Mouse (Mus musculus) midbrain, embryonic 16.5 days (tissue): Measurements from ENCODE around the gene Hist1h3e. TPM values are rescaled to one million over a fixed set of nuclear protein-coding genes. Genes with fewer than 3 reads are reported as not detected.
"Not testable (repeated sequence)": the region's sequence is repeated elsewhere in the genome, so short reads cannot be mapped to it uniquely, and the experiment has no call there.

Source experiments
- ATAC-seq: fragments of 200-750 bp; cut with Nextera tagmentation; 2 replicates; pipeline ENCODE4 v1.8.0; 2017; ENCODE audit warnings: moderate TSS enrichment
- H3K27ac ChIP-seq: fragments of 300-500 bp; sonication (generic); 2 replicates; pipeline ENCODE4 v1.5.1; 2014; ENCODE audit warnings: mild to moderate bottlenecking, low read length, mixed read lengths
- H3K27me3 ChIP-seq: fragments of 300-500 bp; sonication (generic); 2 replicates; pipeline ENCODE4 v1.6.1; 2014; ENCODE audit warnings: low read depth, low read length, mixed read lengths; ENCODE audit not compliant: control insufficient read depth, insufficient read depth
- H3K36me3 ChIP-seq: fragments of 300-500 bp; sonication (generic); 2 replicates; pipeline ENCODE4 v1.6.1; 2014; ENCODE audit warnings: mild to moderate bottlenecking, low read length, moderate library complexity, mixed read lengths; ENCODE audit not compliant: control insufficient read depth, insufficient read depth
- H3K4me1 ChIP-seq: fragments of 300-500 bp; sonication (generic); 2 replicates; pipeline ENCODE4 v1.6.1; 2014; ENCODE audit warnings: mild to moderate bottlenecking, low read length, mixed read lengths; ENCODE audit not compliant: control insufficient read depth, insufficient read depth
- H3K4me2 ChIP-seq: fragments of 300-500 bp; sonication (generic); 2 replicates; pipeline ENCODE4 v1.6.1; 2014; ENCODE audit warnings: mild to moderate bottlenecking, low read length, mixed read lengths
- H3K4me3 ChIP-seq: fragments of 300-500 bp; sonication (generic); 2 replicates; pipeline ENCODE4 v1.5.1; 2014; ENCODE audit warnings: low read depth, mild to moderate bottlenecking, low read length, moderate library complexity, mixed read lengths
- H3K9ac ChIP-seq: fragments of 300-500 bp; sonication (generic); 2 replicates; pipeline ENCODE4 v1.6.1; 2014; ENCODE audit warnings: low read depth, low read length, mixed read lengths
- H3K9me3 ChIP-seq: fragments of 300-500 bp; sonication (generic); replicated peaks from 2 replicates; pipeline ENCODE4 v1.6.1; 2014; ENCODE audit warnings: mild to moderate bottlenecking, low read length, mixed read lengths; ENCODE audit not compliant: control insufficient read depth, poor library complexity, severe bottlenecking
- WGBS: fragments of 180-500 bp; shearing (Covaris S2); extraction: QIAGEN DNeasy Blood & Tissue Kit; methylation state at CpG from one replicate; pipeline ENCODE4 v1.1.7; 2014; 5-methylcytosine and 5-hydroxymethylcytosine counted together
- polyA plus RNA-seq: library from polyadenylated mRNA; unstranded; fragments of >200 nt; fragmentation: Nextera tagmentation; extraction: Ambion mirVana; gene quantifications from 2 replicates; pipeline ENCODE4 v1.2.1, GENCODE M21; 2015

Gene Hist1h3e
- polyA plus RNA-seq, 1 experiment from 2014 or later, result 1.0 TPM

GRCm38 (mm10) chr13:23555839-23556416 is 6.2 kb downstream of the Hist1h3e start:
- H3K4me2 ChIP-seq, result peak overlapping the region; percentile 96
- H3K27ac ChIP-seq, result peak overlapping the region; percentile 83
- under 1% methylated on average over 18 of the region's 18 CpGs for WGBS
- H3K4me1 ChIP-seq, result peaks cover 18% of the 10 kb centered on the region
- no peaks in the 10 kb centered on the region for H3K9me3 ChIP-seq
- peak; percentile 80 for ATAC-seq
- peak overlapping the region; percentile 63 for H3K9ac ChIP-seq
- peak overlapping the region; percentile 46 for H3K4me3 ChIP-seq
- no peaks in the 10 kb centered on the region for H3K36me3 ChIP-seq
- no peaks in the 10 kb centered on the region for H3K27me3 ChIP-seq

DNA sequence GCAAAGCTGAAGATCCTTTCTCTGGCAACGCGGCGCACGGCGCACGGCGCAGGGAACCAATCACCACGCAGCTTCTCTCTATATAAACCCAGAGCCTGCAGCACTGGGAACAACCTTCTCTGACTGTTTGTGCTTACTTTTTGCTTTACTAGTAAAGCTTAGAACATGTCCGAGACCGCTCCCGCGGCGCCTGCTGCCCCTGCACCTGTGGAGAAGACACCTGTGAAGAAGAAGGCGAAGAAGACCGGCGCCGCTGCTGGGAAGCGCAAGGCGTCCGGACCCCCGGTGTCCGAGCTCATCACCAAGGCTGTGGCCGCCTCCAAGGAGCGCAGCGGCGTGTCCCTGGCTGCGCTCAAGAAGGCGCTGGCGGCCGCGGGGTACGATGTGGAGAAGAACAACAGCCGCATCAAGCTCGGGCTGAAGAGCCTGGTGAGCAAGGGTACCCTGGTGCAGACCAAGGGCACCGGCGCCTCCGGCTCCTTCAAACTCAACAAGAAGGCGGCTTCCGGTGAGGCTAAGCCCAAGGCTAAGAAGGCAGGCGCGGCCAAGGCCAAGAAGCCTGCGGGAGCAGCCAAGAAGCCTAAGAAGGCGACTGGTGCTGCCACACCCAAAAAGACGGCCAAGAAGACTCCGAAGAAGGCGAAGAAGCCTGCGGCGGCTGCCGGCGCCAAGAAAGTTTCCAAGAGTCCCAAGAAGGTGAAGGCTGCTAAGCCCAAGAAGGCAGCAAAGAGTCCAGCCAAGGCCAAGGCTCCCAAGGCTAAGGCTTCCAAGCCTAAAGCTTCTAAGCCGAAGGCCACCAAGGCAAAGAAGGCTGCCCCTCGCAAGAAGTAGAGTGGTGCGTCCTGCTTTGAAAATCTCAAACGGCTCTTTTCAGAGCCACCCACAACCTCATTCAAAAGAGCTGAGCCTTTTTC is 7.0 kb downstream of the Hist1h3e start:
- ATAC-seq, result peak; percentile 66
- Histone ChIP-seq H3K4me3 (peak overlapping the region; percentile 46), H3K36me3 (no peaks in the 10 kb centered on the region), H3K27ac (peak overlapping the region; percentile 78), H3K9me3 (no peaks in the 10 kb centered on the region), H3K4me1 (peaks cover 23% of the 10 kb centered on the region), H3K4me2 (peak overlapping the region; percentile 96), H3K9ac (peak overlapping the region; percentile 63), H3K27me3 (no peaks in the 10 kb centered on the region)
- under 1% methylated on average over 50 of the region's 54 CpGs for WGBS

- Histone ChIP-seq H3K36me3 (no peaks in the 10 kb centered on the region), H3K4me2 (peak overlapping the region; percentile 96), H3K9ac (peak overlapping the region; percentile 63), H3K27ac (peak overlapping the region; percentile 78), H3K27me3 (no peaks in the 10 kb centered on the region), H3K4me3 (peak overlapping the region; percentile 46), H3K4me1 (peaks cover 23% of the 10 kb centered on the region), H3K9me3 (no peaks in the 10 kb centered on the region)
- no peak for ATAC-seq
- WGBS, result 20% methylated on average over 9 of the region's 9 CpGs
Measured at GRCm38 (mm10) chr13:23554393-23554792, 7.8 kb downstream of the Hist1h3e start.

GRCm38 (mm10) chr13:23552962-23553361 is 9.2 kb downstream of the Hist1h3e start, which contains the start of gene Hist1h1d:
TSS of gene Hist1h1d (plus strand) at chr13:23553262.
- Histone ChIP-seq H3K9me3 (no peaks in the 10 kb centered on the region), H3K27me3 (no peaks in the 10 kb centered on the region), H3K36me3 (no peaks in the 10 kb centered on the region), H3K4me1 (peaks cover 23% of the 10 kb centered on the region), H3K9ac (no peak within 1 kb of the TSS), H3K4me3 (no peak within 1 kb of the TSS), H3K4me2 (no peak within 1 kb of the TSS; the same call in 1 of the 2 replicates), H3K27ac (no peak within 1 kb of the TSS; the same call in 1 of the 2 replicates)
- ATAC-seq, result no peak

DNA sequence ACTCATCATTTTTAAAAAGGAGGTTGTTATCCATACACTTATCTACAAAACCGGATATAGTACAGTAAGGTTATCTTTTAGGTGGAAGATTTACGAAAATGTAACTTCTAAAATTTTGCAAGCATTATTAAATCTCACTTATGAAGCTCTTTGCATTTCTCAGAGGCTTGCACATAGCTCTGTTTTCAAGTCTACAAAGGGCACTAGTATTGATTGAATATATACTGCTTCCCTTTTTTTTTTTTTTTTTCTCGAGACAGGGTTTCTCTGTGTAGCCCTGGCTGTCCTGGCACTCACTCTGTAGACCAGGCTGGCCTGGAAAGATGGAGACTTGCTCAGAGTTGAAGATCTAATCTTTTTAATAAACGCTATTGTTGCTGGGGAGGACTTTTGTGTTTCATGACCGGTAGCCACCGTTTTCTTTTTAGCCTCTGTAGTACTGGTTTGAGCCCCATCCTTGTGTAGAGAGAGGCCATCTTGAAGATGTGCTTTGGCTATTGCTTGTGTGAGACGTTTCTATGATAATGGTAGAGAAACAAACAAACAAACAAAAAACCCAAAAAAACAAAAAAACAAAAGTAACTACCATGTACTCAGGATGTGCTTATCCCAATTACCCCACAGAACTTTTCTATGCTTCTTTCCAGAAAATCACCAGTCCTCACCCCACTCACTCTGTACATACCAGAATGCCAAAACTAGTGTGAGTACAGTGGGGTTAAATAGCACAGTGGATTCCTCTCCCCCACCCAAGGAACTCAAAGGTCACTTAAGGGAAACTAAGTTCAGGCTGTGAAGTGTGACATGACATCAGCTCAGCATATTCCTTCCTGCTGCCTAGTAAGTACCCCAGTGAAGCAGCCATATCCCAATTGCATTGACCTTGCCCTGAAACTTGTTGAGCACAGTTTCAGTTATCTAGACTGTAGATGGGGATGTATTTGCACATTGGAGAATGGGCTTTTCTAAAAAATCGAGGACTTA is 9.9 kb downstream of the Hist1h3e start:
- no peaks in the 10 kb centered on the region for H3K36me3 ChIP-seq
- H3K27ac ChIP-seq, result peak overlapping the region; percentile 86
- no peak for ATAC-seq
- H3K4me1 ChIP-seq, result peaks cover 23% of the 10 kb centered on the region
- WGBS, result 48% methylated on average over 8 of the region's 8 CpGs
- no peak overlapping the region for H3K9ac ChIP-seq
- H3K4me3 ChIP-seq, result peak overlapping the region; percentile 45
- no peaks in the 10 kb centered on the region for H3K9me3 ChIP-seq
- no peaks in the 10 kb centered on the region for H3K27me3 ChIP-seq
- H3K4me2 ChIP-seq, result peak overlapping the region; percentile 67

DNA sequence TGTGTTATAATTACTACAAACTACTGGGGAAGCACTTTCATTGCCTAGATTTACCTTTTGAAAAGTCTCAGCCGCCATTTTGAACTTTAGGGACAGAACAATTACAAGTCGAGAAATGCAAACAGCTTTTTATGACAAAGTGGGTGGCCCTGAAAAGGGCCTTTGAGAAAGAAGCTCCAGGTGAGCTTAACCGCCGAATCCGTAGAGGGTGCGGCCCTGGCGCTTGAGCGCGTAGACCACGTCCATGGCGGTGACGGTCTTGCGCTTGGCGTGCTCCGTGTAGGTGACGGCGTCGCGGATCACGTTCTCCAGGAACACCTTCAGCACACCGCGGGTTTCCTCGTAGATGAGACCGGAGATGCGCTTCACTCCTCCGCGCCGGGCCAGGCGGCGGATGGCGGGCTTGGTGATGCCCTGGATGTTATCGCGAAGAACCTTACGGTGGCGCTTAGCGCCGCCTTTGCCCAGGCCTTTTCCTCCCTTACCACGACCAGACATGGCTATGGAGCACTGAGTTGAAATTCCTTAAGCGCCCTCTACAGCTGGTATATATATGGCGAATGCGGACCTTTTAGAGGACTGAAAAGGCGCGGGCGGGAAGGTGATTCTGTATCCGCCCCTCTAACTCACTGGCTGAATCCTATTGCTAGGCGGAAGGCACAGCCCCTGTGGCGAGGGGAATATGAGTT is 10.9 kb downstream of the Hist1h3e start, which contains the start of gene Hist1h4f:
Gene Hist1h4f, minus strand, starts transcription at position 503 of the 689 bp plus-strand sequence.
- Histone ChIP-seq H3K4me3 (peak within 1 kb of the TSS; percentile 45), H3K4me2 (peak within 1 kb of the TSS; percentile 67), H3K4me1 (peaks cover 21% of the 10 kb centered on the region), H3K27ac (peak within 1 kb of the TSS; percentile 86), H3K9ac (peak within 1 kb of the TSS; percentile 55)
- WGBS, result under 1% methylated on average over 42 of the region's 47 CpGs
- not testable (repeated sequence) for H3K27me3 ChIP-seq, H3K9me3 ChIP-seq, H3K36me3 ChIP-seq
- peak; percentile 93 for ATAC-seq

- H3K27ac ChIP-seq, result peak overlapping the region; percentile 86
- no peaks in the 10 kb centered on the region for H3K27me3 ChIP-seq
- no peaks in the 10 kb centered on the region for H3K36me3 ChIP-seq
- H3K4me2 ChIP-seq, result peak overlapping the region; percentile 67
- ATAC-seq, result no peak
- no peaks in the 10 kb centered on the region for H3K9me3 ChIP-seq
- H3K9ac ChIP-seq, result peak overlapping the region; percentile 55; the same call in 1 of the 2 replicates
- H3K4me3 ChIP-seq, result peak overlapping the region; percentile 45
- 6% methylated on average over 3 of the region's 3 CpGs for WGBS
- H3K4me1 ChIP-seq, result peaks cover 20% of the 10 kb centered on the region
Measured at GRCm38 (mm10) chr13:23550761-23551145, 11.4 kb downstream of the Hist1h3e start.

DNA sequence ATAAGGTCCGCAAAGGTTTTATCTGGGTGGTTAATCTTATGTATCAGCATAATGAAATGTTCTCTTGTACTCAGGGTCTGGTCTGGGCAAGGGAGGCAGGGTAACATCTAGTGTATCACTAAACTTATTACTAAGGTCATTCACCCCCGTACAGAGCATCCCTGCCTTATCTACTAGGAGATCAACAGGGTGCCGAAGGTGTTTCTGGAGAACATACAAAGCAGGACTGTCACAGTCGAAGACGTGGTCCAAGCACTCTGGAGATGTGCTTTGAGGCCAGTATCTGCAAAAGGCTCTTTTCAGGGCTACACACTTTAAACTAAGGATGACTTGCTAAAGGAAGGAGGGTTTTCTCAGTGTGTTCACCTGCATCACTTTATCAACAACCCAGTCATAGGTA is 15.5 kb downstream of the Hist1h3e start:
- H3K27ac ChIP-seq, result no peak overlapping the region
- peaks cover 11% of the 10 kb centered on the region for H3K4me1 ChIP-seq
- H3K4me3 ChIP-seq, result no peak overlapping the region
- no peaks in the 10 kb centered on the region for H3K27me3 ChIP-seq
- H3K9me3 ChIP-seq, result no peaks in the 10 kb centered on the region
- WGBS, result 79% methylated on average over 5 of the region's 5 CpGs
- no peak overlapping the region for H3K9ac ChIP-seq
- no peak overlapping the region for H3K4me2 ChIP-seq
- no peaks in the 10 kb centered on the region for H3K36me3 ChIP-seq
- ATAC-seq, result no peak
